In genomic region chr1:51418753-51419152, GRCm38 (mm10) we compare ENCODE assay signal across 24 mouse cellular contexts. TPM values are rescaled to one million over a fixed set of nuclear protein-coding genes. Genes with fewer than 3 reads are reported as not detected.
DNase-seq lines count a peak whose midpoint lies in the region; ATAC-seq lines count a peak whose summit lies in the region.
"Had no signal": no experiment of that assay in that cellular context is flagged by ENCODE, and none has a peak within 500 bp of the region (broad histone marks: within the 10 kb centered on the region; RNA-seq: fewer than 3 reads in every experiment).

No protein-coding gene starts in this region.

- H3K4me3 ChIP-seq in embryonic facial prominence, embryonic 11.5 days (ENCODE audit: low read depth, low read length) = no peak overlapping the region
- H3K4me3 ChIP-seq in embryonic facial prominence, embryonic 10.5 days = no peak overlapping the region
- H3K4me3 ChIP-seq in forebrain, embryonic 16.5 days (replicated peaks; ENCODE audit: low read length) = no peak overlapping the region
- H3K4me3 ChIP-seq: embryonic facial prominence, embryonic 13.5 days; gastrocnemius, adult 2 months; hindbrain, embryonic 15.5 days; limb, embryonic 13.5 days; liver, embryonic 13.5 days; lung, embryonic 15.5 days had no signal

- H3K9ac ChIP-seq in embryonic facial prominence, embryonic 11.5 days (replicated peaks; ENCODE audit: low read length) = no peak overlapping the region
- no peak overlapping the region for H3K9ac ChIP-seq in forebrain, embryonic 16.5 days (replicated peaks; ENCODE audit: low read depth, low read length)
- H3K9ac ChIP-seq: embryonic facial prominence, embryonic 13.5 days; hindbrain, embryonic 15.5 days; limb, embryonic 13.5 days; liver, embryonic 13.5 days; lung, embryonic 15.5 days had no signal

- DNase-seq in embryonic facial prominence, embryonic 11.5 days (ENCODE audit: low spot score) = peak; percentile 25
- no peak for DNase-seq in embryonic facial prominence, embryonic 10.5 days (ENCODE audit: low spot score)
- DNase-seq in layer of hippocampus, adult 11-12 months (ENCODE audit: low spot score) = peak; percentile 16
- no peak for DNase-seq in layer of hippocampus, postnatal 10 days (ENCODE audit: low spot score in 2 of 2)
- peak; percentile 50 for DNase-seq in brain, adult 2 months (ENCODE audit: low read depth, low spot score)
- DNase-seq in urinary bladder, postnatal 14 days (ENCODE audit: low spot score) = no peak
- DNase-seq: adrenal gland, adult 8-10 months; cerebellum, adult 11-12 months; cerebellum, postnatal 25 days; gastrocnemius, adult 2 months; heart, postnatal 10 days; kidney, adult 11 months; liver, embryonic 13.5 days had no signal

- no peaks in the 10 kb centered on the region for H3K36me3 ChIP-seq in embryonic facial prominence, embryonic 11.5 days (replicated peaks; ENCODE audit: control insufficient read depth, insufficient read depth, low read depth, low read length)
- H3K36me3 ChIP-seq in embryonic facial prominence, embryonic 10.5 days (replicated peaks) = no peaks in the 10 kb centered on the region
- H3K36me3 ChIP-seq in forebrain, embryonic 16.5 days (ENCODE audit: control insufficient read depth, insufficient read depth) = no peaks in the 10 kb centered on the region
- H3K36me3 ChIP-seq: embryonic facial prominence, embryonic 13.5 days; hindbrain, embryonic 15.5 days; limb, embryonic 13.5 days; liver, embryonic 13.5 days; lung, embryonic 15.5 days had no signal

- no peaks in the 10 kb centered on the region for H3K9me3 ChIP-seq in embryonic facial prominence, embryonic 11.5 days (replicated peaks; ENCODE audit: control insufficient read depth, low read length)
- H3K9me3 ChIP-seq in embryonic facial prominence, embryonic 10.5 days = 0 out of 2 replicates have a peak, but pooled peaks cover 2% of the 10 kb centered on the region
- H3K9me3 ChIP-seq in forebrain, embryonic 16.5 days (ENCODE audit: control insufficient read depth, low read length) = no peaks in the 10 kb centered on the region
- H3K9me3 ChIP-seq: embryonic facial prominence, embryonic 13.5 days; hindbrain, embryonic 15.5 days; limb, embryonic 13.5 days; liver, embryonic 13.5 days; lung, embryonic 15.5 days had no signal

- H3K4me1 ChIP-seq in embryonic facial prominence, embryonic 11.5 days (ENCODE audit: control insufficient read depth, insufficient read depth, low read length) = no peaks in the 10 kb centered on the region
- H3K4me1 ChIP-seq in embryonic facial prominence, embryonic 10.5 days = no peaks in the 10 kb centered on the region
- H3K4me1 ChIP-seq in forebrain, embryonic 16.5 days (replicated peaks; ENCODE audit: control insufficient read depth, insufficient read depth, low read length) = no peaks in the 10 kb centered on the region
- H3K4me1 ChIP-seq: embryonic facial prominence, embryonic 13.5 days; hindbrain, embryonic 15.5 days; limb, embryonic 13.5 days; liver, embryonic 13.5 days; lung, embryonic 15.5 days had no signal

- ATAC-seq in embryonic facial prominence, embryonic 11.5 days (replicated peaks; ENCODE audit: insufficient number of reproducible peaks, low FRiP score, low TSS enrichment, low read depth) = no peak
- ATAC-seq in forebrain, embryonic 16.5 days = peak; percentile 80
- no peak for ATAC-seq in erythroid progenitor cell, adult 5-6 weeks (replicated peaks; ENCODE audit: low FRiP score, poor library complexity, severe bottlenecking)
- ATAC-seq: CD4-positive, CD25-positive, alpha-beta regulatory T cell, adult 4 months; Patski had no signal

- H3K4me2 ChIP-seq in embryonic facial prominence, embryonic 11.5 days (ENCODE audit: low read depth, low read length) = no peak overlapping the region
- H3K4me2 ChIP-seq in forebrain, embryonic 16.5 days (ENCODE audit: low read length) = no peak overlapping the region
- H3K4me2 ChIP-seq: embryonic facial prominence, embryonic 13.5 days; heart, embryonic 11.5 days; hindbrain, embryonic 15.5 days; limb, embryonic 13.5 days; liver, embryonic 13.5 days; lung, embryonic 15.5 days had no signal

- H3K27ac ChIP-seq in embryonic facial prominence, embryonic 11.5 days (replicated peaks; ENCODE audit: low read depth, low read length) = no peak overlapping the region
- no peak overlapping the region for H3K27ac ChIP-seq in embryonic facial prominence, embryonic 10.5 days (replicated peaks)
- no peak overlapping the region for H3K27ac ChIP-seq in forebrain, embryonic 16.5 days (ENCODE audit: low read length)
- H3K27ac ChIP-seq: embryonic facial prominence, embryonic 13.5 days; gastrocnemius, adult 2 months; hindbrain, embryonic 15.5 days; limb, embryonic 13.5 days; liver, embryonic 13.5 days; lung, embryonic 15.5 days; macrophage; stomach, postnatal 0 days had no signal

- no peaks in the 10 kb centered on the region for H3K27me3 ChIP-seq in embryonic facial prominence, embryonic 11.5 days (ENCODE audit: control insufficient read depth, insufficient read depth, low read length)
- no peaks in the 10 kb centered on the region for H3K27me3 ChIP-seq in embryonic facial prominence, embryonic 10.5 days (replicated peaks; ENCODE audit: low read depth, poor library complexity, severe bottlenecking)
- H3K27me3 ChIP-seq in forebrain, embryonic 16.5 days (replicated peaks; ENCODE audit: control insufficient read depth, insufficient read depth, low read length) = no peaks in the 10 kb centered on the region
- H3K27me3 ChIP-seq: embryonic facial prominence, embryonic 13.5 days; hindbrain, embryonic 15.5 days; limb, embryonic 13.5 days; liver, embryonic 13.5 days; lung, embryonic 15.5 days had no signal

- WGBS in embryonic facial prominence, embryonic 11.5 days = 68% methylated on average over 5 of the region's 5 CpGs
- WGBS in embryonic facial prominence, embryonic 10.5 days = 77% methylated on average over 5 of the region's 5 CpGs
- WGBS in forebrain, embryonic 16.5 days = 24% methylated on average over 5 of the region's 5 CpGs

RNA-seq across cellular contexts. Expression of gene Nabp1, which starts 59.5 kb away (rescaled TPM):
- polyA plus RNA-seq in embryonic facial prominence, embryonic 11.5 days (2014; fragmentation: Nextera tagmentation; extraction: Ambion mirVana) = 7.9 and 8.0 TPM in 2 replicates
- polyA plus RNA-seq in embryonic facial prominence, embryonic 10.5 days (2016; fragmentation: Nextera tagmentation; extraction: Ambion mirVana) = 8.3 and 9.5 TPM in 2 replicates
- 10 to 100 TPM; 16.9 to 21.4 TPM for total RNA-seq in layer of hippocampus, postnatal 10 days (2021)
- polyA plus RNA-seq in forebrain, embryonic 16.5 days (2015; fragmentation: Nextera tagmentation; extraction: Ambion mirVana) = 10.2 and 10.5 TPM in 2 replicates
- 6.1 and 16.3 TPM in 2 replicates for total RNA-seq in erythroid progenitor cell, adult 5-6 weeks (2015; ENCODE audit: low replicate concordance)
- 14.8 and 16.7 TPM in 2 replicates for total RNA-seq in erythroid progenitor cell, adult 5-6 weeks (2017; ENCODE audit: low replicate concordance)

Comparison
In these comparisons a context has a peak if more than half of its experiments do, and no peak if none do; other contexts are left out.
1. DNase-seq: peak in embryonic facial prominence, embryonic 11.5 days (single experiment), layer of hippocampus, adult 11-12 months (single experiment) and brain, adult 2 months (single experiment); none in embryonic facial prominence, embryonic 10.5 days (single experiment), layer of hippocampus, postnatal 10 days (0 of 2) and urinary bladder, postnatal 14 days (single experiment).